In the genomic region with DNA sequence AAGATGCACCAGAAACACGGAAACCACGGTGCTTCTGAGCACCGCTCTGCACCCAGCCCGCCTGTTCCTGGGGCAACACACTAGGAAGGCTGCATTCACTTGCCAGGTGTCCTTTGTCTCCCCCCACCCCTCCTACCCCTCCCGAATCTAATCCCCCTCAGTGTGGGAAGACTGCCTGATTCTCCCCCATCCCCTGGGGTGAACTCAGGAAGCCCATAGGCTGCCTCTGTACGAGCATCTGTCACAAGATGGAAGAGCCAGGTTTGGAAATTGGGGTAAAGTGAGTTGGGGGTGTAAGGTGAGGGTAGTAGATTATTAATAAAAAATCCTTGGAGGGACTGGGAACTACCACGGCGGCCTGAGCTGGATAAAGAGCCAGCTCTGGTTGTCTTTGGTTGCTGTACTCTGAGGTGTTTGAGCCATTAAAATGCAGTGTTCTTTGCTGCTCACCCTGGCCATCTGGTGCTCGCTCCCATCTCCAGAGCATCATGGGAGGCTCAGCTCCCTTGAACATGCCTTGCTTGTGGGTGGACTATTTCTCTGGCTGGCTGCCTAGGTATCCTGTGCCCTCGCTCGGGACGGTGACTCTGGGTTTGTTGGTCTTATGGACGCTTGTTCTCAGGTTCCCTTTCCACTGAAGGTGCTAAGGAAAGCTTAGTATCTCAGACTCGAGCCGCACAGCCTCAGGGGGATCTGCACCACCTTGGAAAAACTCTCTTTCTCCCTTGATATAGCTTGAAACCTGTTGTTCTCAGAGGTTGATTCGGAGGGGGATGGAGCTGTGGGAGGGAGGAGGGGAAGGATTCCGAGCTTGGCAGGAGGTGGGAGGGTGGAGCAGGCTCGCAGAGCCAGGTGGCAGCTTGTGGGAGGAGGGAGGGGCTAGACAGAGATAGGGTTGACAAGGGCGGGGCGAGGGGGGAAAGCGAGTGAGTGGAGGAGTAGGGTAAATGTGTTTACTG, we compare ENCODE assay signal across 9 mouse cellular contexts.
DNase-seq lines count a peak whose midpoint lies in the region; ATAC-seq and TF ChIP-seq lines count a peak whose summit lies in the region.
"Had no signal": no experiment of that assay in that cellular context is flagged by ENCODE, and none has a peak within 500 bp of the region (broad histone marks: within the 10 kb centered on the region; RNA-seq: fewer than 3 reads in every experiment).

No protein-coding gene starts in this region.

- H3K4me3 ChIP-seq in kidney, postnatal 0 days (replicated peaks; ENCODE audit: low read depth, low read length) = no peak overlapping the region
- H3K4me3 ChIP-seq in hindbrain, embryonic 12.5 days = no peak overlapping the region
- H3K4me3 ChIP-seq in limb, embryonic 12.5 days (replicated peaks) = 0 out of 2 replicates have a peak overlapping the region, but pooled peaks have one; percentile 11
- H3K4me3 ChIP-seq in stomach, postnatal 0 days (ENCODE audit: low read depth, low read length) = no peak overlapping the region
- H3K4me3 ChIP-seq in gastrocnemius, adult 2 months = no peak overlapping the region

- H3K4me1 ChIP-seq in kidney, postnatal 0 days (replicated peaks; ENCODE audit: insufficient read depth, low read length) = peaks cover 9% of the 10 kb centered on the region; the same call in 1 of the 2 replicates
- H3K4me1 ChIP-seq in hindbrain, embryonic 12.5 days = peaks cover 10% of the 10 kb centered on the region
- peaks cover 14% of the 10 kb centered on the region for H3K4me1 ChIP-seq in limb, embryonic 12.5 days (replicated peaks)
- no peaks in the 10 kb centered on the region for H3K4me1 ChIP-seq in stomach, postnatal 0 days (replicated peaks; ENCODE audit: control insufficient read depth, insufficient read depth)

- H3K9ac ChIP-seq in kidney, postnatal 0 days (ENCODE audit: low read depth, low read length) = no peak overlapping the region
- no peak overlapping the region for H3K9ac ChIP-seq in hindbrain, embryonic 12.5 days
- no peak overlapping the region for H3K9ac ChIP-seq in limb, embryonic 12.5 days (replicated peaks)
- H3K9ac ChIP-seq in stomach, postnatal 0 days (ENCODE audit: low read length) = no peak overlapping the region

- WGBS in kidney, postnatal 0 days = 6% methylated on average over 21 of the region's 21 CpGs
- 7% methylated on average over 21 of the region's 21 CpGs for WGBS in hindbrain, embryonic 12.5 days
- WGBS in limb, embryonic 12.5 days = 7% methylated on average over 21 of the region's 21 CpGs
- 4% methylated on average over 21 of the region's 21 CpGs for WGBS in stomach, postnatal 0 days

- no peak for TF ChIP-seq EP300 in stomach, postnatal 0 days (optimal IDR thresholded peaks at IDR 0.05)

- ATAC-seq in kidney, postnatal 0 days (replicated peaks; ENCODE audit: low FRiP score, low read depth) = no peak
- peak; percentile 71 for ATAC-seq in hindbrain, embryonic 12.5 days (ENCODE audit: low FRiP score)
- no peak for ATAC-seq in limb, embryonic 12.5 days (ENCODE audit: insufficient number of reproducible peaks, insufficient read depth, low FRiP score, low TSS enrichment, low read depth)
- ATAC-seq in stomach, postnatal 0 days (ENCODE audit: low FRiP score, low TSS enrichment) = 0 out of 2 replicates have a peak, but pooled peaks have one; percentile 26
- ATAC-seq: Patski had no signal

- no peaks in the 10 kb centered on the region for H3K9me3 ChIP-seq in kidney, postnatal 0 days (replicated peaks; ENCODE audit: low read length)
- no peaks in the 10 kb centered on the region for H3K9me3 ChIP-seq in hindbrain, embryonic 12.5 days (replicated peaks)
- no peaks in the 10 kb centered on the region for H3K9me3 ChIP-seq in limb, embryonic 12.5 days
- H3K9me3 ChIP-seq in stomach, postnatal 0 days (ENCODE audit: control insufficient read depth, low read length) = no peaks in the 10 kb centered on the region

- DNase-seq in kidney, postnatal 0 days (ENCODE audit: low spot score) = peak; percentile 55
- no peak for DNase-seq in kidney, postnatal 25 days
- peak; percentile 8 for DNase-seq in embryo, embryonic 9.5 days (ENCODE audit: extremely low spot score)
- peak; percentile 21 for DNase-seq in stomach, postnatal 0 days (ENCODE audit: low spot score)
- DNase-seq in gastrocnemius, adult 2 months = no peak
- DNase-seq in spleen, adult 18-20 months = no peak

- intact Hi-C loops in gastrocnemius, adult 2 months (cut with DNase I) = no loop called here

- H3K27me3 ChIP-seq in kidney, postnatal 0 days (ENCODE audit: insufficient read depth, low read length) = no peaks in the 10 kb centered on the region
- H3K27me3 ChIP-seq in hindbrain, embryonic 12.5 days = no peaks in the 10 kb centered on the region
- peaks cover 15% of the 10 kb centered on the region for H3K27me3 ChIP-seq in limb, embryonic 12.5 days
- no peaks in the 10 kb centered on the region for H3K27me3 ChIP-seq in stomach, postnatal 0 days (ENCODE audit: control insufficient read depth, insufficient read depth, low read length)

- no peak overlapping the region for H3K27ac ChIP-seq in kidney, postnatal 0 days
- H3K27ac ChIP-seq in hindbrain, embryonic 12.5 days = peak overlapping the region; percentile 35; the same call in 1 of the 2 replicates
- no peak overlapping the region for H3K27ac ChIP-seq in limb, embryonic 12.5 days
- H3K27ac ChIP-seq in stomach, postnatal 0 days (replicated peaks) = no peak overlapping the region
- no peak overlapping the region for H3K27ac ChIP-seq in gastrocnemius, adult 2 months

- TF ChIP-seq CTCF in kidney, postnatal 0 days (IDR thresholded peaks at IDR 0.05; ENCODE audit: low read depth) = no peak
- TF ChIP-seq CTCF in stomach, postnatal 0 days (IDR thresholded peaks at IDR 0.05; ENCODE audit: low read depth) = no peak
- TF ChIP-seq CTCF in gastrocnemius, adult 2 months (IDR thresholded peaks at IDR 0.05) = no peak

- H3K4me2 ChIP-seq in kidney, postnatal 0 days (ENCODE audit: low read length) = peak overlapping the region; percentile 6
- peak overlapping the region; percentile 37 for H3K4me2 ChIP-seq in hindbrain, embryonic 12.5 days (replicated peaks)
- peak overlapping the region; percentile 40 for H3K4me2 ChIP-seq in limb, embryonic 12.5 days
- 0 out of 2 replicates have a peak overlapping the region, but pooled peaks have one; percentile 20 for H3K4me2 ChIP-seq in stomach, postnatal 0 days (replicated peaks; ENCODE audit: low read depth)

- no peaks in the 10 kb centered on the region for H3K36me3 ChIP-seq in kidney, postnatal 0 days (ENCODE audit: insufficient read depth, low read length)
- no peaks in the 10 kb centered on the region for H3K36me3 ChIP-seq in hindbrain, embryonic 12.5 days
- H3K36me3 ChIP-seq in limb, embryonic 12.5 days = no peaks in the 10 kb centered on the region
- no peaks in the 10 kb centered on the region for H3K36me3 ChIP-seq in stomach, postnatal 0 days (ENCODE audit: control insufficient read depth, insufficient read depth, low read length)

Comparison
In these comparisons a context has a peak if more than half of its experiments do, and no peak if none do; other contexts are left out.
1. DNase-seq: peak in kidney, postnatal 0 days (single experiment), embryo, embryonic 9.5 days (single experiment) and stomach, postnatal 0 days (single experiment); none in kidney, postnatal 25 days (0 of 2), gastrocnemius, adult 2 months (single experiment) and spleen, adult 18-20 months (0 of 2).
2. ATAC-seq: peak in hindbrain, embryonic 12.5 days (single experiment) and stomach, postnatal 0 days (single experiment); none in kidney, postnatal 0 days (single experiment) and limb, embryonic 12.5 days (single experiment).
3. Peak in every context shown above with its lines, with median percentiles within 50 percentile points of each other: H3K4me2 ChIP-seq.